Mouse (Mus musculus): ENCODE measurements around the gene Eps15. TPM values are rescaled to one million over a fixed set of nuclear protein-coding genes. Genes with fewer than 3 reads are reported as not detected.

The Eps15 gene
- polyA plus RNA-seq, 1 experiment from 2014 or later = 61.1 TPM

- H3K4me3 ChIP-seq (ENCODE audit: low read depth, low read length) = no peak overlapping the region
- H3K9me3 ChIP-seq (ENCODE audit: control insufficient read depth, low read length) = no peaks in the 10 kb centered on the region
- 91% methylated on average over 6 of the region's 6 CpGs for WGBS
- no peak overlapping the region for H3K9ac ChIP-seq (ENCODE audit: low read length)
- no peaks in the 10 kb centered on the region for H3K4me1 ChIP-seq (ENCODE audit: control insufficient read depth, insufficient read depth, low read length)
- no peaks in the 10 kb centered on the region for H3K36me3 ChIP-seq (ENCODE audit: control insufficient read depth, insufficient read depth, low read length)
- ATAC-seq (ENCODE audit: insufficient read depth, low FRiP score, low TSS enrichment) (no peak), DNase-seq (ENCODE audit: low spot score) (no peak)
- no peak overlapping the region for H3K27ac ChIP-seq (ENCODE audit: low read depth, low read length)
- no peaks in the 10 kb centered on the region for H3K27me3 ChIP-seq (ENCODE audit: control insufficient read depth, insufficient read depth, low read length)
- no peak overlapping the region for H3K4me2 ChIP-seq (ENCODE audit: low read depth)
Measured at GRCm38 (mm10) chr4:109245016-109245620, 35.0 kb upstream of the Eps15 start.

GRCm38 (mm10) chr4:109251605-109252004 lies 28.5 kb upstream of the Eps15 start:
- H3K9ac ChIP-seq (ENCODE audit: low read length) = no peak overlapping the region
- no peak for DNase-seq (ENCODE audit: low spot score)
- H3K27me3 ChIP-seq (ENCODE audit: control insufficient read depth, insufficient read depth, low read length) = no peaks in the 10 kb centered on the region
- no peaks in the 10 kb centered on the region for H3K9me3 ChIP-seq (ENCODE audit: control insufficient read depth, low read length)
- 49% methylated on average over 3 of the region's 3 CpGs for WGBS
- ATAC-seq (ENCODE audit: insufficient read depth, low FRiP score, low TSS enrichment) = no peak
- H3K4me1 ChIP-seq (ENCODE audit: control insufficient read depth, insufficient read depth, low read length) = no peaks in the 10 kb centered on the region
- H3K4me2 ChIP-seq (ENCODE audit: low read depth) = no peak overlapping the region
- no peak overlapping the region for H3K27ac ChIP-seq (ENCODE audit: low read depth, low read length)
- H3K4me3 ChIP-seq (ENCODE audit: low read depth, low read length) = no peak overlapping the region
- no peaks in the 10 kb centered on the region for H3K36me3 ChIP-seq (ENCODE audit: control insufficient read depth, insufficient read depth, low read length)

- no peaks in the 10 kb centered on the region for H3K9me3 ChIP-seq (ENCODE audit: control insufficient read depth, low read length)
- no peaks in the 10 kb centered on the region for H3K27me3 ChIP-seq (ENCODE audit: control insufficient read depth, insufficient read depth, low read length)
- no peak overlapping the region for H3K4me2 ChIP-seq (ENCODE audit: low read depth)
- H3K9ac ChIP-seq (ENCODE audit: low read length) = no peak overlapping the region
- no peaks in the 10 kb centered on the region for H3K4me1 ChIP-seq (ENCODE audit: control insufficient read depth, insufficient read depth, low read length)
- no peaks in the 10 kb centered on the region for H3K36me3 ChIP-seq (ENCODE audit: control insufficient read depth, insufficient read depth, low read length)
- no peak for DNase-seq (ENCODE audit: low spot score)
- no peak overlapping the region for H3K4me3 ChIP-seq (ENCODE audit: low read depth, low read length)
- 82% methylated on average over 4 of the region's 4 CpGs for WGBS
- no peak for ATAC-seq (ENCODE audit: insufficient read depth, low FRiP score, low TSS enrichment)
- no peak overlapping the region for H3K27ac ChIP-seq (ENCODE audit: low read depth, low read length)
Measured at GRCm38 (mm10) chr4:109252199-109252598, 27.9 kb upstream of the Eps15 start.

- Histone ChIP-seq H3K4me3 (ENCODE audit: low read depth, low read length) (no peak overlapping the region), H3K4me2 (ENCODE audit: low read depth) (no peak overlapping the region), H3K27ac (ENCODE audit: low read depth, low read length) (no peak overlapping the region), H3K27me3 (ENCODE audit: control insufficient read depth, insufficient read depth, low read length) (no peaks in the 10 kb centered on the region), H3K36me3 (ENCODE audit: control insufficient read depth, insufficient read depth, low read length) (no peaks in the 10 kb centered on the region), H3K9ac (ENCODE audit: low read length) (no peak overlapping the region), H3K4me1 (ENCODE audit: control insufficient read depth, insufficient read depth, low read length) (no peaks in the 10 kb centered on the region), H3K9me3 (ENCODE audit: control insufficient read depth, low read length) (no peaks in the 10 kb centered on the region)
- DNase-seq (ENCODE audit: low spot score) = no peak
- WGBS = 79% methylated on average over 11 of the region's 11 CpGs
- no peak for ATAC-seq (ENCODE audit: insufficient read depth, low FRiP score, low TSS enrichment)
Measured at GRCm38 (mm10) chr4:109253664-109254151, 26.4 kb upstream of the Eps15 start.

- WGBS = 87% methylated on average over 5 of the region's 5 CpGs
- H3K36me3 ChIP-seq (ENCODE audit: control insufficient read depth, insufficient read depth, low read length) = no peaks in the 10 kb centered on the region
- no peak overlapping the region for H3K27ac ChIP-seq (ENCODE audit: low read depth, low read length)
Measured at GRCm38 (mm10) chr4:109254511-109254910, 25.6 kb upstream of the Eps15 start.

GRCm38 (mm10) chr4:109255321-109255720 lies 24.7 kb upstream of the Eps15 start:
- H3K27me3 ChIP-seq (ENCODE audit: control insufficient read depth, insufficient read depth, low read length) = no peaks in the 10 kb centered on the region
- 80% methylated on average over 2 of the region's 2 CpGs for WGBS
- ATAC-seq (ENCODE audit: insufficient read depth, low FRiP score, low TSS enrichment) = no peak

More at GRCm38 (mm10) chr4:109254511-109254910, 25.6 kb upstream of the Eps15 start:
- H3K9ac ChIP-seq (ENCODE audit: low read length) = no peak overlapping the region
- H3K4me3 ChIP-seq (ENCODE audit: low read depth, low read length) = no peak overlapping the region
- no peak for DNase-seq (ENCODE audit: low spot score)
- H3K9me3 ChIP-seq (ENCODE audit: control insufficient read depth, low read length) = no peaks in the 10 kb centered on the region
- H3K4me2 ChIP-seq (ENCODE audit: low read depth) = no peak overlapping the region
- no peaks in the 10 kb centered on the region for H3K27me3 ChIP-seq (ENCODE audit: control insufficient read depth, insufficient read depth, low read length)
- no peaks in the 10 kb centered on the region for H3K4me1 ChIP-seq (ENCODE audit: control insufficient read depth, insufficient read depth, low read length)
- ATAC-seq (ENCODE audit: insufficient read depth, low FRiP score, low TSS enrichment) = no peak

GRCm38 (mm10) chr4:109255727-109256417 lies 24.2 kb upstream of the Eps15 start:
- Histone ChIP-seq H3K36me3 (ENCODE audit: control insufficient read depth, insufficient read depth, low read length) (no peaks in the 10 kb centered on the region), H3K4me1 (ENCODE audit: control insufficient read depth, insufficient read depth, low read length) (no peaks in the 10 kb centered on the region), H3K27ac (ENCODE audit: low read depth, low read length) (no peak overlapping the region), H3K4me3 (ENCODE audit: low read depth, low read length) (no peak overlapping the region), H3K9ac (ENCODE audit: low read length) (no peak overlapping the region), H3K4me2 (ENCODE audit: low read depth) (no peak overlapping the region), H3K27me3 (ENCODE audit: control insufficient read depth, insufficient read depth, low read length) (no peaks in the 10 kb centered on the region), H3K9me3 (ENCODE audit: control insufficient read depth, low read length) (no peaks in the 10 kb centered on the region)
- no peak for ATAC-seq (ENCODE audit: insufficient read depth, low FRiP score, low TSS enrichment)
- DNase-seq (ENCODE audit: low spot score) = no peak
- WGBS = 87% methylated on average over 11 of the region's 11 CpGs

More at GRCm38 (mm10) chr4:109255321-109255720, 24.7 kb upstream of the Eps15 start:
- Histone ChIP-seq H3K4me3 (ENCODE audit: low read depth, low read length) (no peak overlapping the region), H3K27ac (ENCODE audit: low read depth, low read length) (no peak overlapping the region), H3K36me3 (ENCODE audit: control insufficient read depth, insufficient read depth, low read length) (no peaks in the 10 kb centered on the region), H3K4me2 (ENCODE audit: low read depth) (no peak overlapping the region), H3K9me3 (ENCODE audit: control insufficient read depth, low read length) (no peaks in the 10 kb centered on the region), H3K9ac (ENCODE audit: low read length) (no peak overlapping the region), H3K4me1 (ENCODE audit: control insufficient read depth, insufficient read depth, low read length) (no peaks in the 10 kb centered on the region)
- DNase-seq (ENCODE audit: low spot score) = no peak

- Histone ChIP-seq H3K27me3 (ENCODE audit: control insufficient read depth, insufficient read depth, low read length) (no peaks in the 10 kb centered on the region), H3K36me3 (ENCODE audit: control insufficient read depth, insufficient read depth, low read length) (no peaks in the 10 kb centered on the region), H3K4me2 (ENCODE audit: low read depth) (no peak overlapping the region), H3K4me3 (ENCODE audit: low read depth, low read length) (no peak overlapping the region), H3K9ac (ENCODE audit: low read length) (no peak overlapping the region), H3K27ac (ENCODE audit: low read depth, low read length) (no peak overlapping the region), H3K9me3 (ENCODE audit: control insufficient read depth, low read length) (no peaks in the 10 kb centered on the region), H3K4me1 (ENCODE audit: control insufficient read depth, insufficient read depth, low read length) (no peaks in the 10 kb centered on the region)
- 87% methylated on average over 6 of the region's 6 CpGs for WGBS
- DNase-seq (ENCODE audit: low spot score) (no peak), ATAC-seq (ENCODE audit: insufficient read depth, low FRiP score, low TSS enrichment) (no peak)
Measured at GRCm38 (mm10) chr4:109256791-109257190, 23.3 kb upstream of the Eps15 start.

GRCm38 (mm10) chr4:109257639-109258038 lies 22.4 kb upstream of the Eps15 start:
- Histone ChIP-seq H3K4me3 (ENCODE audit: low read depth, low read length) (no peak overlapping the region), H3K9ac (ENCODE audit: low read length) (no peak overlapping the region), H3K27me3 (ENCODE audit: control insufficient read depth, insufficient read depth, low read length) (no peaks in the 10 kb centered on the region), H3K27ac (ENCODE audit: low read depth, low read length) (no peak overlapping the region), H3K4me1 (ENCODE audit: control insufficient read depth, insufficient read depth, low read length) (no peaks in the 10 kb centered on the region), H3K4me2 (ENCODE audit: low read depth) (no peak overlapping the region), H3K36me3 (ENCODE audit: control insufficient read depth, insufficient read depth, low read length) (no peaks in the 10 kb centered on the region), H3K9me3 (ENCODE audit: control insufficient read depth, low read length) (no peaks in the 10 kb centered on the region)
- DNase-seq (ENCODE audit: low spot score) (no peak), ATAC-seq (ENCODE audit: insufficient read depth, low FRiP score, low TSS enrichment) (no peak)
